Mouse (Mus musculus) neutrophil, adult 5-6 weeks (primary cell): Measurements from ENCODE around the gene Lsm14b. TPM values are rescaled to one million over a fixed set of nuclear protein-coding genes. Genes with fewer than 3 reads are reported as not detected.
A peak's percentile ranks its signal among the peaks of the same experiment; 100 is the strongest.

Experiments used
- ATAC-seq: fragments of 151-379, 151-347 bp; 2 replicates; pipeline ENCODE4 v1.8.0; 2017; ENCODE audit warnings: mild to moderate bottlenecking, moderate TSS enrichment; ENCODE audit not compliant: insufficient number of reproducible peaks, poor library complexity, low FRiP score, severe bottlenecking; ENCODE audit errors: extremely low read depth
- total RNA-seq: library from RNA; stranded (forward); fragments of 200-1000 nt; gene quantifications from 2 replicates; pipeline ENCODE4 v1.2.3, GENCODE M21; 2017

Gene Lsm14b
- total RNA-seq, 1 experiment from 2014 or later, result 35.8 TPM

DNA sequence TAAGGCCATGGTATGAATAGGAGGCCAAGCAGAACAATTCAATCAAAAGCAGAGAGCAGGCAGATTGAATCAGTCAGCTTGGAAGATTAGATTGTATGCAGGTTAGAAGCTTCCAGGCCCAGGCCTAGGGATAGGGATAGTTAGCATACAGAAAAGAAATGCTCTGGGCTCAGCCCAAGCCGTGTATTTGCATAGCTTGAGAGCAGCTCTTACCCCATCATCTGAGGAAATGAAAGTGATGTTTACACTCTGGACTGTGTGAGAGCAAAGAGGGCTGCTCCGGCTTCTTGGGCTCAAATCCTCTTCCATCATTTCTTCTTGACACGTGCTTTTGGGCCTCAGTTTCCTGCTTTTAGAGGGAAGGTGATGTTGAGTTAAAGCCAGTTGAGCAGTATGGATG, 22.8 kb downstream of the Lsm14b start:
- no peak for ATAC-seq

- no peak for ATAC-seq
These were observed 23.3 kb downstream of the Lsm14b start for GRCm38 (mm10) chr2:180047980-180048635.

GRCm38 (mm10) chr2:180050986-180051385, 26.2 kb downstream of the Lsm14b start:
- ATAC-seq, result peak; percentile 78

DNA sequence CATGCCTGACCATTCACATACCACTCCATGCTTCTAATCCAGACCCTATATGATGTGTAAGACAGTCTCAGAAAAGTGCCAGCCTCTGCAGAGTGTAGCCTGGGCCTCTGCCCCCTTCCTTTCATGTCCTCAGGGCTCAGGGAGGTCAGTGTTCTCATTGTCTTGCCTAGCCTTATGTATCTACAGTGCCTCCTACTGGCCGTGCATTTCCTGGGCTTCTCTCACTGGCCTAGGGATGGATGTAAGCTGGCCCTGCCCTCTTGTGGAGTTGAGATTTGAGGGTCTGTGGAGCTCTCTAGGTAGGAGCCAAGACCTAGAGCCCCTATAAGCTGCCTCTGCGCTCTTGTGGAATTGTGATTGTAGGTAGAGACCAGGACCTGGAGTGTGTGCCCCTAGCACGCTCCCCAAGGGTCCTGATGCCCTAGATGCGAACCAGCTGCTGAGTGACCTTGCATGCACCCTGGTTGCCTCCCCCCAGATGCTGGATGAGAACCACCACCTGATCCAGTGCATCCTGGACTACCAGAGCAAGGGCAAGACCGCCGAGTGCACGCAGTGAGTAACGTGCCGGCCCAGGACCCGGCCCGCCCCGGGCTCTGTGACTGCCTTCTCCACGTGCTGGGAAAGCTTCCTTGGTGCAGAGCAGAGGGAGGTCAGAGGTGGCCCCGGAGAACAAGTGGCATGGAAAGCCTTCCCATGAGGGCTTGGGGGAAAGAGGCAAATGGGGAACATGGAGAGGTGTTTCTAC, 27.4 kb downstream of the Lsm14b start:
- no peak for ATAC-seq

- no peak for ATAC-seq
These were observed 28.2 kb downstream of the Lsm14b start for GRCm38 (mm10) chr2:180053001-180053400.

GRCm38 (mm10) chr2:180063338-180064131, 38.7 kb downstream of the Lsm14b start:
- no peak for ATAC-seq

GRCm38 (mm10) chr2:180069770-180070480, 45.1 kb downstream of the Lsm14b start:
- no peak for ATAC-seq

DNA sequence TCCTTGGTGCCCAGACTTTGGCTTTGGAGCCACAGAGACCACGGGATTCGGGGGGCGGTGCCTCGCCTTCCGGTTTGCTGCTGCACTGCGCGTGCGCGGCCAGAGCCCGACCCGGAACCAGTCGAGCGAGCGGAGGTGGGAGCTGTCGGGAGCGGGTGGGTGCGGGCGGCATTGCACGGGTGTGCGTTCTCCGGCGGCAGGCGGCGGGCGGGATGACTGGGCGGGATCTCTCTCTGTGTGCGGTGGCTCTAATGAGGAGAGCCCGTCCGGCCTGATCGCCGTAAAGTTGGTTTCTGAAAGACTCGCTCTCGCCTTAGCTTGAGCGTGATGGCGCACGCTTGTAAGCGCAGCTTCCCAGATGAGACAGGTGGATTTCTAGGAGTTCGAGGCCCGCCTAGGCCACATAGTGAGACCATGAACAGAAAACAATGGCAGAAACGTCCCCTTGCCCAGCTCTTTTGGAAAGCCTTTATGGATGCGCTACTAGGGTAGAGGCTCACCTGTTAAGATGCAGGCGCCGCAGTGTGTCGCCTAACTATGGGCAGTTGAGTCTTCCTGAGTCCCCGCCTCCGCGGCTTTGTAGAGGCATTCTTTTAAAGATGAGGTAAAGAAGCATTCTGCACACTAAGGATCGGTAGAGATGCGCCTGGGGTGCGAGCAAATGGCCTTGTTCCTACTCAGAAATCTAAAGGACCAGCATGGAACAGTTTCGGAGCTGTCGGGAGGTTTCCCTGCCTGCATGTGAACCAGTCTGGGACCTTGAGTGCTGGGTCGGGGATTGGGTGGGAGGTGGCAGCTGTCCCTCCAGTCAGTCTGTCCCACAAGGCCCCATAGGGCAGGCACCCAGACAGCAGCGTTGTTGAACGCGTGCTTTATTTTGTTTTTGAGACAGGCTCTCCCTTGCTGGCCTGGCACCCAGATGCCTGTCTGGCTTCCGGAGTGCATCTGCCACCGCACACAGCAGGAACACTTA, 46.0 kb downstream of the Lsm14b start, which contains the start of gene Mtg2:
Mtg2 (plus strand) TSS at position 108 of the 973 bp plus-strand sequence.
- peak; percentile 80 for ATAC-seq

DNA sequence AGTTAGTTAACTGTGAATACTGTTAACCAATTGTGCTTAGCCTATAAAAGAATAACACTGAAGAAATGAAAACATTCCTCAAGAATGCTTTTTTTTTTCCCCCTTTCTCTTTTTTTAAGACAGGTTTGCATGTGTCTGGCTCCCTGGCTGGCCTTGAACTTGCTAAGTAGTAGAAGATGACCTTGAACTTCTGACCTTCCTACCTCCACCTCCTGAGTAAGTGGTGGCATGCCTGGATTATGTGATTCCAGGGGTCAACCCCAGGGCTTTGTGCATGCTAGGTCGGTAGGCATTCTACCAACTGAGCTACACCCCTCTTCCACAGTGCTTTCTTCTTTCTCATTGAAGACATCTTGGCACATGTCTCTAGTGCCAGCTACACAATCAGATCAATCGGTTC, 46.9 kb downstream of the Lsm14b start:
- no peak for ATAC-seq

DNA sequence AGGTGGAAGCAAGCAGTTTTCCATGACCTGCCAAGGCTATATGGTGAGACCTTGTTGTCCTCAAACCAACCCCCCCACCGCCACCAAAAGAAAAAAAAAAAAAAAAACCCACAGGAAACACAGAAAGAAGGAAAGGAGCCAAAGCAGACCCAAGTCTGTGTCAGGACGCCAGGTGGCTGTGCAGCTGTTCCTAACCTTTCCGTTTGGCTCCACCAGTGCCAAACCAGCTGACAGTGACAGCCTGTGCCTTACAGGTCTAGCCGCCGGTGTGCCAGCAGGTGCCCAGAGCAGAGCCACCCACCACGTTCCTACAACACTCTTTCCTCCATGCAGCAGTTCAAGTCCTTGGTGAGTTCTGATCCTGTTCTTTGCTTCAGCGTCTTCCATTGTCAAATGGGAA, 48.1 kb downstream of the Lsm14b start:
- ATAC-seq, result no peak

DNA sequence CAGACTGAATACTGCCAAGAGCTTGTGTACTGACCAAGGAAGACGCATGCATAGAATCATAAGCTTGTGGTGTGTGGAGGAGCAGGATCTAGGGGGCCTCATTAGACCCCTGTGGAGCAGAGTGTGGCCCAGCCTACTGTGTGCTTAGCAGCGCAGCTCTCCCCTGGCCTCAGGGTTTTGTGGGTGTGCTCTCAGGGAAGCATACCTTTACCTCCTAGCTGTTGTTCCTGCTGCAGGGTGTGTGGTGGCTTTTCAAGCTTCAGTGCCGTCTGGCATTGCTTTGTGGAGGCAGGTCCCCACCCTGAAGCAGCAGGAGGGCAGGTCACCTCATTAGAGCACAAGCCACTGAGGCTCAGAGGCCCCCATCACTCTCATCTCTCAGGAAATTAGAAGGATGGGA, 52.8 kb downstream of the Lsm14b start:
- no peak for ATAC-seq

GRCm38 (mm10) chr2:180080680-180081079, 55.9 kb downstream of the Lsm14b start:
- no peak for ATAC-seq

- ATAC-seq, result no peak
These were observed 58.3 kb downstream of the Lsm14b start for GRCm38 (mm10) chr2:180083063-180083462.

DNA sequence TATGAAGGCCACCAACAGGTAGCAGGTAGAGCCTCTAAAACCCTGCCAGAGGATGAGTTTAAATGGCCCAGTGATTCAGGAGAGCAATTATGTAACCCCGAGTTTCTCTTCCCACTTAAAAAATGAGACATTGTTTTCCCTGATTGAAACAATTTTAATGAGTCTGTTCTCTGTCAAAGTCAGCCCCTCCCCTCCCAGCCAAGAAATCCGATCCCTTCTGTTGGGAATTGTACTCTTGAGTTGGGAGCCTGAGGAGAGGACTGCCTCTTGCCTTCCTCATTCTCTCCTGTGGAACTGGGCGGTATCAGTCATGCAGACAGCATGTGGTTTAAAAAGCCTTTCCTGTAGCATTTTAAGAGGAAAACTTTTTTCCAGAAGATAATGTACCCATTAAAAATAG, 59.8 kb downstream of the Lsm14b start:
- no peak for ATAC-seq
